Mouse (Mus musculus): Measurements from ENCODE around the gene Tead4. TPM values are rescaled to one million over a fixed set of nuclear protein-coding genes. Genes with fewer than 3 reads are reported as not detected.

Gene Tead4
- polyA plus RNA-seq, 1 experiment from 2014 or later, result 0.95 TPM

GRCm38 (mm10) chr6:128237102-128237763, 63.4 kb downstream of the Tead4 start:
- 83% methylated on average over 2 of the region's 2 CpGs for WGBS
- ATAC-seq (replicated peaks; ENCODE audit: low FRiP score) (no peak), DNase-seq (ENCODE audit: low spot score) (no peak)
- Histone ChIP-seq H3K9me3 (ENCODE audit: control insufficient read depth, low read length) (no peaks in the 10 kb centered on the region), H3K4me1 (replicated peaks; ENCODE audit: control insufficient read depth, insufficient read depth, low read length) (0 out of 2 replicates have a peak, but pooled peaks cover 4% of the 10 kb centered on the region), H3K9ac (ENCODE audit: low read depth, low read length) (no peak overlapping the region), H3K36me3 (ENCODE audit: control insufficient read depth, insufficient read depth, low read length) (no peaks in the 10 kb centered on the region), H3K27ac (ENCODE audit: low read depth, low read length) (no peak overlapping the region), H3K4me3 (ENCODE audit: low read depth, low read length) (no peak overlapping the region), H3K27me3 (replicated peaks; ENCODE audit: control insufficient read depth, insufficient read depth, low read length) (no peaks in the 10 kb centered on the region), H3K4me2 (no peak overlapping the region)

- 0 out of 2 replicates have a peak, but pooled peaks cover 4% of the 10 kb centered on the region for H3K4me1 ChIP-seq (replicated peaks; ENCODE audit: control insufficient read depth, insufficient read depth, low read length)
- H3K4me3 ChIP-seq (ENCODE audit: low read depth, low read length), result no peak overlapping the region
- H3K9me3 ChIP-seq (ENCODE audit: control insufficient read depth, low read length), result no peaks in the 10 kb centered on the region
- H3K9ac ChIP-seq (ENCODE audit: low read depth, low read length), result no peak overlapping the region
- 80% methylated on average over 9 of the region's 9 CpGs for WGBS
- H3K27ac ChIP-seq (ENCODE audit: low read depth, low read length), result no peak overlapping the region
- no peaks in the 10 kb centered on the region for H3K36me3 ChIP-seq (ENCODE audit: control insufficient read depth, insufficient read depth, low read length)
- no peaks in the 10 kb centered on the region for H3K27me3 ChIP-seq (replicated peaks; ENCODE audit: control insufficient read depth, insufficient read depth, low read length)
- DNase-seq (ENCODE audit: low spot score) (no peak), ATAC-seq (replicated peaks; ENCODE audit: low FRiP score) (no peak)
- no peak overlapping the region for H3K4me2 ChIP-seq
Observed at GRCm38 (mm10) chr6:128236581-128236980, 64.0 kb downstream of the Tead4 start.

GRCm38 (mm10) chr6:128234206-128234605, 66.4 kb downstream of the Tead4 start:
- Histone ChIP-seq H3K4me1 (replicated peaks; ENCODE audit: control insufficient read depth, insufficient read depth, low read length) (0 out of 2 replicates have a peak, but pooled peaks cover 4% of the 10 kb centered on the region), H3K4me3 (ENCODE audit: low read depth, low read length) (no peak overlapping the region), H3K9me3 (ENCODE audit: control insufficient read depth, low read length) (no peaks in the 10 kb centered on the region), H3K4me2 (no peak overlapping the region), H3K36me3 (ENCODE audit: control insufficient read depth, insufficient read depth, low read length) (no peaks in the 10 kb centered on the region), H3K27me3 (replicated peaks; ENCODE audit: control insufficient read depth, insufficient read depth, low read length) (no peaks in the 10 kb centered on the region), H3K27ac (ENCODE audit: low read depth, low read length) (no peak overlapping the region), H3K9ac (ENCODE audit: low read depth, low read length) (no peak overlapping the region)
- DNase-seq (ENCODE audit: low spot score) (no peak), ATAC-seq (replicated peaks; ENCODE audit: low FRiP score) (0 out of 2 replicates have a peak, but pooled peaks have one; percentile 18)
- 38% methylated on average over 5 of the region's 5 CpGs for WGBS

- Histone ChIP-seq H3K4me2 (no peak overlapping the region), H3K4me1 (replicated peaks; ENCODE audit: control insufficient read depth, insufficient read depth, low read length) (0 out of 2 replicates have a peak, but pooled peaks cover 4% of the 10 kb centered on the region), H3K36me3 (ENCODE audit: control insufficient read depth, insufficient read depth, low read length) (no peaks in the 10 kb centered on the region), H3K9me3 (ENCODE audit: control insufficient read depth, low read length) (no peaks in the 10 kb centered on the region), H3K9ac (ENCODE audit: low read depth, low read length) (no peak overlapping the region), H3K27me3 (replicated peaks; ENCODE audit: control insufficient read depth, insufficient read depth, low read length) (no peaks in the 10 kb centered on the region), H3K4me3 (ENCODE audit: low read depth, low read length) (no peak overlapping the region), H3K27ac (ENCODE audit: low read depth, low read length) (no peak overlapping the region)
- no peak for ATAC-seq (replicated peaks; ENCODE audit: low FRiP score)
- no peak for DNase-seq (ENCODE audit: low spot score)
- WGBS, result 67% methylated on average over 7 of the region's 7 CpGs
Observed at GRCm38 (mm10) chr6:128232216-128232615, 68.4 kb downstream of the Tead4 start.

GRCm38 (mm10) chr6:128231741-128232140, 68.9 kb downstream of the Tead4 start:
- 79% methylated on average over 3 of the region's 3 CpGs for WGBS
- no peak overlapping the region for H3K4me2 ChIP-seq
- no peak for ATAC-seq (replicated peaks; ENCODE audit: low FRiP score)
- DNase-seq (ENCODE audit: low spot score), result no peak
- no peak overlapping the region for H3K9ac ChIP-seq (ENCODE audit: low read depth, low read length)
- H3K36me3 ChIP-seq (ENCODE audit: control insufficient read depth, insufficient read depth, low read length), result no peaks in the 10 kb centered on the region
- H3K27ac ChIP-seq (ENCODE audit: low read depth, low read length), result no peak overlapping the region
- no peaks in the 10 kb centered on the region for H3K27me3 ChIP-seq (replicated peaks; ENCODE audit: control insufficient read depth, insufficient read depth, low read length)
- H3K4me1 ChIP-seq (replicated peaks; ENCODE audit: control insufficient read depth, insufficient read depth, low read length), result 0 out of 2 replicates have a peak, but pooled peaks cover 4% of the 10 kb centered on the region
- H3K9me3 ChIP-seq (ENCODE audit: control insufficient read depth, low read length), result no peaks in the 10 kb centered on the region
- no peak overlapping the region for H3K4me3 ChIP-seq (ENCODE audit: low read depth, low read length)

- Histone ChIP-seq H3K4me1 (replicated peaks; ENCODE audit: control insufficient read depth, insufficient read depth, low read length) (no peaks in the 10 kb centered on the region), H3K27ac (ENCODE audit: low read depth, low read length) (no peak overlapping the region), H3K4me3 (ENCODE audit: low read depth, low read length) (no peak overlapping the region), H3K27me3 (replicated peaks; ENCODE audit: control insufficient read depth, insufficient read depth, low read length) (no peaks in the 10 kb centered on the region), H3K9ac (ENCODE audit: low read depth, low read length) (no peak overlapping the region), H3K36me3 (ENCODE audit: control insufficient read depth, insufficient read depth, low read length) (no peaks in the 10 kb centered on the region), H3K9me3 (ENCODE audit: control insufficient read depth, low read length) (no peaks in the 10 kb centered on the region), H3K4me2 (no peak overlapping the region)
- ATAC-seq (replicated peaks; ENCODE audit: low FRiP score) (0 out of 2 replicates have a peak, but pooled peaks have one; percentile 44), DNase-seq (ENCODE audit: low spot score) (no peak)
- whole genome bisulfite sequencing, result 39% methylated on average over 8 of the region's 8 CpGs
Observed at GRCm38 (mm10) chr6:128227438-128228017, 73.1 kb downstream of the Tead4 start.

GRCm38 (mm10) chr6:128226941-128227340, 73.7 kb downstream of the Tead4 start:
- DNase-seq (ENCODE audit: low spot score), result no peak
- Histone ChIP-seq H3K9me3 (ENCODE audit: control insufficient read depth, low read length) (no peaks in the 10 kb centered on the region), H3K4me2 (no peak overlapping the region), H3K36me3 (ENCODE audit: control insufficient read depth, insufficient read depth, low read length) (no peaks in the 10 kb centered on the region), H3K4me1 (replicated peaks; ENCODE audit: control insufficient read depth, insufficient read depth, low read length) (no peaks in the 10 kb centered on the region), H3K9ac (ENCODE audit: low read depth, low read length) (no peak overlapping the region), H3K27ac (ENCODE audit: low read depth, low read length) (no peak overlapping the region), H3K27me3 (replicated peaks; ENCODE audit: control insufficient read depth, insufficient read depth, low read length) (no peaks in the 10 kb centered on the region), H3K4me3 (ENCODE audit: low read depth, low read length) (no peak overlapping the region)
- ATAC-seq (replicated peaks; ENCODE audit: low FRiP score), result no peak
- 74% methylated on average over 3 of the region's 3 CpGs for WGBS

- Histone ChIP-seq H3K27me3 (replicated peaks; ENCODE audit: control insufficient read depth, insufficient read depth, low read length) (no peaks in the 10 kb centered on the region), H3K4me1 (replicated peaks; ENCODE audit: control insufficient read depth, insufficient read depth, low read length) (no peaks in the 10 kb centered on the region), H3K4me2 (no peak overlapping the region), H3K4me3 (ENCODE audit: low read depth, low read length) (no peak overlapping the region), H3K36me3 (ENCODE audit: control insufficient read depth, insufficient read depth, low read length) (no peaks in the 10 kb centered on the region), H3K27ac (ENCODE audit: low read depth, low read length) (no peak overlapping the region), H3K9me3 (ENCODE audit: control insufficient read depth, low read length) (no peaks in the 10 kb centered on the region), H3K9ac (ENCODE audit: low read depth, low read length) (no peak overlapping the region)
- WGBS, result 67% methylated on average over 1 of the region's 1 CpGs
- ATAC-seq (replicated peaks; ENCODE audit: low FRiP score) (no peak), DNase-seq (ENCODE audit: low spot score) (no peak)
Observed at GRCm38 (mm10) chr6:128225846-128226176, 74.8 kb downstream of the Tead4 start.

Data from liver, embryonic 11.5 days (tissue).